ENCODE assay signal across 32 mouse cellular contexts in genomic region chr15:12432879-12433278, GRCm38 (mm10).
DNase-seq lines count a peak whose midpoint lies in the region; ATAC-seq lines count a peak whose summit lies in the region.
"Had no signal": no experiment of that assay in that cellular context is flagged by ENCODE, and none has a peak within 500 bp of the region (broad histone marks: within the 10 kb centered on the region; RNA-seq: fewer than 3 reads in every experiment).

No protein-coding gene starts in this region.

- no peak overlapping the region for H3K9ac ChIP-seq in kidney, embryonic 15.5 days
- H3K9ac ChIP-seq in neural tube, embryonic 13.5 days = no peak overlapping the region
- no peak overlapping the region for H3K9ac ChIP-seq in stomach, embryonic 16.5 days (ENCODE audit: low read length)
- H3K9ac ChIP-seq: embryonic facial prominence, embryonic 12.5 days; forebrain, embryonic 15.5 days; heart, embryonic 12.5 days; hindbrain, embryonic 15.5 days; limb, embryonic 15.5 days; liver, embryonic 13.5 days; midbrain, embryonic 12.5 days; neural tube, embryonic 15.5 days had no signal

- no peak overlapping the region for H3K4me2 ChIP-seq in kidney, embryonic 15.5 days
- no peak overlapping the region for H3K4me2 ChIP-seq in neural tube, embryonic 13.5 days
- H3K4me2 ChIP-seq in stomach, embryonic 16.5 days (ENCODE audit: low read depth, low read length) = no peak overlapping the region
- H3K4me2 ChIP-seq: embryonic facial prominence, embryonic 12.5 days; forebrain, embryonic 15.5 days; heart, embryonic 12.5 days; hindbrain, embryonic 15.5 days; limb, embryonic 15.5 days; liver, embryonic 13.5 days; midbrain, embryonic 12.5 days; neural tube, embryonic 15.5 days had no signal

- peaks cover 5% of the 10 kb centered on the region; the same call in 1 of the 2 replicates for H3K36me3 ChIP-seq in kidney, embryonic 15.5 days
- H3K36me3 ChIP-seq in neural tube, embryonic 13.5 days = no peaks in the 10 kb centered on the region
- H3K36me3 ChIP-seq in embryonic facial prominence, embryonic 10.5 days (replicated peaks) = no peaks in the 10 kb centered on the region
- no peaks in the 10 kb centered on the region for H3K36me3 ChIP-seq in stomach, embryonic 16.5 days (ENCODE audit: control insufficient read depth, insufficient read depth, low read length)
- H3K36me3 ChIP-seq: embryonic facial prominence, embryonic 12.5 days; forebrain, embryonic 10.5 days; forebrain, embryonic 15.5 days; heart, embryonic 12.5 days; hindbrain, embryonic 15.5 days; limb, embryonic 10.5 days; limb, embryonic 15.5 days; liver, embryonic 13.5 days; midbrain, embryonic 12.5 days; neural tube, embryonic 15.5 days had no signal

- H3K27ac ChIP-seq in kidney, embryonic 15.5 days = 0 out of 2 replicates have a peak overlapping the region, but pooled peaks have one; percentile 68
- 0 out of 2 replicates have a peak overlapping the region, but pooled peaks have one; percentile 39 for H3K27ac ChIP-seq in neural tube, embryonic 13.5 days (replicated peaks)
- H3K27ac ChIP-seq in embryonic facial prominence, embryonic 10.5 days (replicated peaks) = peak overlapping the region; percentile 44; the same call in 1 of the 2 replicates
- H3K27ac ChIP-seq in stomach, embryonic 16.5 days (ENCODE audit: low read length) = peak overlapping the region; percentile 32; the same call in 1 of the 2 replicates
- H3K27ac ChIP-seq: embryonic facial prominence, embryonic 12.5 days; forebrain, embryonic 15.5 days; hindbrain, embryonic 15.5 days; limb, embryonic 15.5 days; liver, embryonic 13.5 days; midbrain, embryonic 12.5 days; neural tube, embryonic 15.5 days had no signal

- peaks cover 73% of the 10 kb centered on the region for H3K4me1 ChIP-seq in kidney, embryonic 15.5 days
- 0 out of 2 replicates have a peak, but pooled peaks cover 12% of the 10 kb centered on the region for H3K4me1 ChIP-seq in neural tube, embryonic 13.5 days (replicated peaks)
- H3K4me1 ChIP-seq in embryonic facial prominence, embryonic 10.5 days = peaks cover 74% of the 10 kb centered on the region
- H3K4me1 ChIP-seq in stomach, embryonic 16.5 days (ENCODE audit: control insufficient read depth, insufficient read depth, low read length) = peaks cover 24% of the 10 kb centered on the region
- H3K4me1 ChIP-seq: forebrain, embryonic 15.5 days; midbrain, embryonic 12.5 days had no signal

- no peaks in the 10 kb centered on the region for H3K27me3 ChIP-seq in kidney, embryonic 15.5 days
- H3K27me3 ChIP-seq in neural tube, embryonic 13.5 days = no peaks in the 10 kb centered on the region
- no peaks in the 10 kb centered on the region for H3K27me3 ChIP-seq in embryonic facial prominence, embryonic 10.5 days (replicated peaks; ENCODE audit: low read depth, poor library complexity, severe bottlenecking)
- no peaks in the 10 kb centered on the region for H3K27me3 ChIP-seq in stomach, embryonic 16.5 days (ENCODE audit: control insufficient read depth, insufficient read depth, low read length)
- H3K27me3 ChIP-seq: CH12.LX; embryonic facial prominence, embryonic 12.5 days; forebrain, embryonic 15.5 days; heart, embryonic 12.5 days; hindbrain, embryonic 15.5 days; limb, embryonic 15.5 days; liver, embryonic 13.5 days; midbrain, embryonic 12.5 days; neural tube, embryonic 15.5 days had no signal

- ATAC-seq in kidney, embryonic 15.5 days (replicated peaks; ENCODE audit: low FRiP score) = no peak
- ATAC-seq in neural tube, embryonic 13.5 days (ENCODE audit: low read depth) = no peak
- no peak for ATAC-seq in stomach, embryonic 16.5 days (ENCODE audit: insufficient read depth, low FRiP score)
- ATAC-seq: activated CD4-positive, CD25-positive, alpha-beta regulatory T cell, adult 4 months; forebrain, embryonic 15.5 days; inflammation-experienced regulatory T-cells, adult 6 months had no signal

- H3K9me3 ChIP-seq in kidney, embryonic 15.5 days (replicated peaks) = no peaks in the 10 kb centered on the region
- H3K9me3 ChIP-seq in neural tube, embryonic 13.5 days = no peaks in the 10 kb centered on the region
- no peaks in the 10 kb centered on the region for H3K9me3 ChIP-seq in embryonic facial prominence, embryonic 10.5 days
- H3K9me3 ChIP-seq in stomach, embryonic 16.5 days (replicated peaks; ENCODE audit: control insufficient read depth, low read length) = no peaks in the 10 kb centered on the region
- H3K9me3 ChIP-seq: embryonic facial prominence, embryonic 12.5 days; forebrain, embryonic 10.5 days; forebrain, embryonic 15.5 days; heart, embryonic 12.5 days; hindbrain, embryonic 15.5 days; limb, embryonic 10.5 days; limb, embryonic 15.5 days; liver, embryonic 13.5 days; midbrain, embryonic 12.5 days; neural tube, embryonic 15.5 days had no signal

- no peak for DNase-seq in kidney, adult 11 months
- no peak for DNase-seq in neural tube, embryonic 10.5 days (ENCODE audit: extremely low spot score, low spot score)
- DNase-seq in embryonic facial prominence, embryonic 10.5 days (ENCODE audit: low spot score) = no peak
- no peak for DNase-seq in heart, adult 18-20 months
- DNase-seq: adrenal gland, postnatal 36 days; B cell, adult 2 months; cerebellum, adult 8-10 months; cerebellum, postnatal 25 days; gastrocnemius, postnatal 10 days; heart, postnatal 4 days; kidney, adult 18-20 months; liver, embryonic 13.5 days; lung, postnatal 14 days; retina, postnatal 1 day; right cerebral cortex, postnatal 14 days; thymus, adult 18-20 months; thymus, postnatal 36 days had no signal

- no peak overlapping the region for H3K4me3 ChIP-seq in kidney, embryonic 15.5 days (replicated peaks)
- no peak overlapping the region for H3K4me3 ChIP-seq in neural tube, embryonic 13.5 days
- no peak overlapping the region for H3K4me3 ChIP-seq in embryonic facial prominence, embryonic 10.5 days
- H3K4me3 ChIP-seq in stomach, embryonic 16.5 days (replicated peaks; ENCODE audit: low read length) = no peak overlapping the region
- H3K4me3 ChIP-seq: embryonic facial prominence, embryonic 12.5 days; forebrain, embryonic 10.5 days; forebrain, embryonic 15.5 days; heart, embryonic 12.5 days; hindbrain, embryonic 15.5 days; limb, embryonic 10.5 days; limb, embryonic 15.5 days; liver, embryonic 13.5 days; midbrain, embryonic 12.5 days; neural tube, embryonic 15.5 days had no signal
